Mouse (Mus musculus) E14TG2a.4 (cell line): ENCODE measurements around the gene Cspg5.

Experiments
- H3K27me3 ChIP-seq: 2 replicates; pipeline ENCODE4 v1.6.1; 2014; ENCODE audit warnings: low read length, control low read depth; ENCODE audit not compliant: insufficient read depth
- H3K36me3 ChIP-seq: 2 replicates; pipeline ENCODE4 v1.6.1; 2014; ENCODE audit warnings: low read length, control low read depth; ENCODE audit not compliant: insufficient read depth
- H3K4me1 ChIP-seq: replicated peaks from 2 replicates; pipeline ENCODE4 v1.6.1; 2014; ENCODE audit warnings: low read depth, low read length, control low read depth
- H3K4me3 ChIP-seq: replicated peaks from 2 replicates; pipeline ENCODE4 v1.5.1; 2014; ENCODE audit warnings: mild to moderate bottlenecking, low read length
- H3K9me3 ChIP-seq: 2 replicates; pipeline ENCODE4 v1.6.1; 2014; ENCODE audit warnings: low read length, control low read depth
- CTCF ChIP-seq: conservative IDR thresholded peaks from 2 replicates; pipeline ENCODE4 v1.5.1; 2014; ENCODE audit warnings: low read length
- NANOG ChIP-seq: IDR thresholded peaks from 2 replicates; pipeline ENCODE4 v1.6.1; 2014; ENCODE audit warnings: borderline replicate concordance, low read length, mixed read lengths
- POU5F1 ChIP-seq: IDR thresholded peaks from 2 replicates; pipeline ENCODE4 v1.6.1; 2014; ENCODE audit warnings: low read length, borderline replicate concordance

Gene Cspg5

GRCm38 (mm10) chr9:110246321-110246640, 2.7 kb downstream of the Cspg5 start:
- H3K4me3 ChIP-seq: peak overlapping the region; percentile 88
- H3K27me3 ChIP-seq: peaks cover 11% of the 10 kb centered on the region
- TF ChIP-seq POU5F1: no peak
- no peak for TF ChIP-seq NANOG
- no peak for TF ChIP-seq CTCF

DNA sequence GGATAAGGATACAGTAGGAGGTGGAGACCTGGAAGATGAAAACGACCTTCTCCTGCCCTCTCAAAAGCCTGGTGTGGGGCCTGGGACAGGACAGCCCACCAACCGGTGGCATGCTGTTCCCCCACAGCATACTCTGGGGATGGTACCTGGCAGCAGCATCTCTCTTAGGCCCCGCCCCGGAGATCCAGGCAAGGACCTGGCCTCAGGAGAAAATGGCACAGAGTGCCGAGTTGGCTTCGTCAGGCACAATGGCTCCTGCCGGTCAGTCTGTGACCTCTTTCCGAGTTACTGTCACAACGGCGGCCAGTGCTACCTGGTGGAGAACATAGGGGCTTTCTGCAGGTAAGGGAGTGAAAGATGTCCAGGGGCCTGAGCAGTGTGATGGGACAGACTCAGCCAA, 3.5 kb downstream of the Cspg5 start:
- peaks cover 11% of the 10 kb centered on the region for H3K27me3 ChIP-seq
- H3K9me3 ChIP-seq: peaks cover 6% of the 10 kb centered on the region; the same call in 1 of the 2 replicates
- peaks cover 75% of the 10 kb centered on the region for H3K4me1 ChIP-seq
- TF ChIP-seq CTCF: no peak
- no peak for TF ChIP-seq POU5F1
- H3K36me3 ChIP-seq: peaks cover 13% of the 10 kb centered on the region
- peak overlapping the region; percentile 88 for H3K4me3 ChIP-seq

More at GRCm38 (mm10) chr9:110246321-110246640, 2.7 kb downstream of the Cspg5 start:
- H3K36me3 ChIP-seq: peaks cover 14% of the 10 kb centered on the region
- H3K9me3 ChIP-seq: no peaks in the 10 kb centered on the region; the same call in 1 of the 2 replicates
- peaks cover 71% of the 10 kb centered on the region for H3K4me1 ChIP-seq

DNA sequence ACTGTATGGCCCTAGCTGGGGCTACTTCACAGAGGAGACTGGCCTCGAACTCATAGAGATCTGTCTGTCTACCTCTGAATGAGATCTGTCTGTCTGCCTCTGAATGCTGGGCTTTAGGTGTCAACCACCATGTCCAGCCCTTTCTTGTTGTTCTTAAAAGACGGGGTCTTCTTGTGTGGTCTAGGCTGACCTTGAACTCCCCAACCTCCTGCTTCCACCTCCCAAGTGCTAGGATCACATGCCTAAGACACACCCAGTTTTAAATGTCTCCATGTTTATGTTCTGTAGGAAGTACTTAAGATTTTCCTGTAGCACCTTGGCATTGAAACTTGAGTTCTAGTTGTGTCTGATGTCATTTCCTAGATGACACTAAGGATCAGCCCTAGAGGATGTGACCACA, 5.3 kb downstream of the Cspg5 start:
- peaks cover 7% of the 10 kb centered on the region for H3K36me3 ChIP-seq
- H3K4me3 ChIP-seq: peak overlapping the region; percentile 54; the same call in 1 of the 2 replicates
- peaks cover 11% of the 10 kb centered on the region for H3K27me3 ChIP-seq
- peaks cover 67% of the 10 kb centered on the region for H3K4me1 ChIP-seq
- peaks cover 6% of the 10 kb centered on the region; the same call in 1 of the 2 replicates for H3K9me3 ChIP-seq
- no peak for TF ChIP-seq POU5F1
- TF ChIP-seq NANOG: no peak
- TF ChIP-seq CTCF: no peak

DNA sequence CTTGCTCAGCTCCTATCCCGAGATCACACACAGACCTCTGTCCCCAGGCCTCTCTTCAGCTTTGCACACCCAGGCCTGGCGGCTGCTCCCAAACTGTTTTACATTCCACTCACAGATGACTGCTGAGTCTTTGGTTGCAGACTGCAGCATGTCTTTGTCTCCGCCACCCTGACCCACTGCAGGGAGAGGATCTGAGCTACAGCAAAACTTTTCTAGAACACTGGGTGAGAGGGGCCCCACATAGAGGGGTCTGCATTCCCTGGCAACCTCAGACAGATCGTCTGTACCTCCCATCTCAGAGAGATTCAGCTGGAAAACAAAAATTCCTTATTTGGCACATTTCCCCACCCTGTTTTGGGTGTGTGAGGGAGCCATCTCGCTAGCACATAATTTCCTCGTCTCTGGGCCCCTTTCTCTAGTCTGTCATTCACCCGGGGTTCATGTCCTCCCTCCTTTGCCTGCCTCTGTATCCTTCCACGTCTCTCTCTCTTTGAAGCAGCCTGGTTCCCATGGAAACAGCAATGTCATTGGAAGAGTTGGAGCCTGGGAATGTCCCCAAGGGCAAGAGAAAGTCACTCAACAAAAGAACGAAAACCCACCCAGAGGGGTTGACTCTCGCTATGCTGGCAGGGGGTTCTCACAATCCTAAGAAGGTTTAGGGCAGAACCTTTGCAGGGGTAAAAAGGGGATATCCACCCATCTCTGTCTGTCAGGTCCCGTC, 6.4 kb downstream of the Cspg5 start:
- no peaks in the 10 kb centered on the region; the same call in 1 of the 2 replicates for H3K27me3 ChIP-seq
- TF ChIP-seq NANOG: peak; percentile 66; the same call in 1 of the 2 replicates
- no peak for TF ChIP-seq CTCF

DNA sequence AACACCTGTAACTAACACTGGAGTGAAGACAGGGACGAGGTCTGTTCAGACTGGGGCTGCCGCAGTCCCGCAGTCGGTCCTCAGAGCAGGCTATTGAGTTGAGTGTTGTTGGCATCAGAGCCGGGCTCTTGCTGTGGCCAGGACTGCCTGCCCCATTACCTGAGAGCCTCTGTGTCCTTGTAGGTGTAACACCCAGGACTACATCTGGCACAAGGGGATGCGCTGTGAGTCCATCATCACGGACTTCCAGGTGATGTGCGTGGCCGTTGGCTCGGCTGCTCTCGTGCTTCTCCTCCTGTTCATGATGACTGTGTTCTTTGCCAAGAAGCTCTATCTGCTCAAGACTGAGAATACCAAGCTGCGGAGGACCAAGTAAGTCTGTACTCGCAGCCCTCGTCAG, 7.2 kb downstream of the Cspg5 start:
- TF ChIP-seq CTCF (no peak), POU5F1 (no peak), NANOG (no peak)
- H3K36me3 ChIP-seq: peaks cover 16% of the 10 kb centered on the region

More for the DNA sequence above, 6.4 kb downstream of the Cspg5 start:
- Histone ChIP-seq H3K36me3 (peaks cover 8% of the 10 kb centered on the region), H3K4me1 (peaks cover 58% of the 10 kb centered on the region), H3K9me3 (peaks cover 8% of the 10 kb centered on the region), H3K4me3 (peak overlapping the region; percentile 54)

DNA sequence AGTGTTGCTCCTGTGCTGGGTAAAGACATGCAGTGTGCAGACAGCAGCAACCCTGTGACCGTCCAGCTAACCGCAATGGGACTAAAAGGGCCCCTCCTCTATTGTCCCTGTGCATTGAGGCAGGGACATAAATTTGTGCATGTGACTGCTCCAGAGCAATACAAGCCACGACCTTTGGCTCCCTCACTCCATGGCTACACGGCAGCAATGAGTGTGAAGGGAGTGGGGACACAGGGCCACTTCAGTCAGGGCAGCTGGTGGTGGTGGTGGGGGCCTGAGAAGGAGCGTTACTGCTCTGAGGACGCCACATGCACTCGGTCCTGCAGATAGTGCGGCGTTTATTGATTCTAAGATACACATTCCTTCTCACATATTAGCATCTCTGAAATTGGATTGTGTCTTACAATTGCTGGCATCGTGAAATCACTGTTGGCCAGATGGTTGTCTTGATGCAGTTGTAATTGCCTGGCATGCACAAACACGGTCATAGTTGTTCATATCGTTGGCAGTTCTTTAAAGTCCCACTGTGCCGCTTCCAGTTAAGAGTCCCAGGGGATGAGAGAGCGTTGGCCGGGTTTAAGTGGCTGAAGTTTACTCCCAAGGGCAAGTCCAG, 11.9 kb downstream of the Cspg5 start:
- no peak for TF ChIP-seq POU5F1
- no peak for TF ChIP-seq CTCF
- no peak for TF ChIP-seq NANOG
- Histone ChIP-seq H3K4me3 (no peak overlapping the region), H3K9me3 (peaks cover 18% of the 10 kb centered on the region), H3K27me3 (no peaks in the 10 kb centered on the region), H3K4me1 (peaks cover 29% of the 10 kb centered on the region), H3K36me3 (peaks cover 26% of the 10 kb centered on the region)

More for the DNA sequence above, 7.2 kb downstream of the Cspg5 start:
- Histone ChIP-seq H3K4me1 (peaks cover 58% of the 10 kb centered on the region), H3K9me3 (peaks cover 16% of the 10 kb centered on the region), H3K4me3 (peak overlapping the region; percentile 54), H3K27me3 (no peaks in the 10 kb centered on the region)

DNA sequence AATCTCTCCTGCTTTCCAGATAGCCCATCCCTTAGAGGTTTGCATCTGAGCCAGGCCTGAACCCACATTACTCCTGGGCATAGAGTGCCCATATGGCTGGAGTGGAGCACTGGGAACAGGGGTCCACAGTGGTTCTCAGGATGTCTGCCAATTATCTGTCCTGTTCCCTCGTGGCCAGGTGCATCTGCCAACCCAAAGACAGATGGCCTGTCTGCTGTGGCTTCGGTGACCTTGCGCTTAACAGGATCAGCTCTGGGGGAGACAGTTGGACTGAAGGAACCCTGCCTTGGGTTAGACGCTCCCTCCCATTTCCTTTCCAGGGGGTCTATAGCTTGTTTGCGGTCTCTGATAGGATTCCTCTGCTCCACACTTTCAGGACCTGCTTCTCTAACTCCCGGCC, 15.1 kb downstream of the Cspg5 start:
- H3K4me3 ChIP-seq: no peak overlapping the region
- peaks cover 12% of the 10 kb centered on the region for H3K9me3 ChIP-seq
- H3K27me3 ChIP-seq: no peaks in the 10 kb centered on the region
- H3K36me3 ChIP-seq: peaks cover 22% of the 10 kb centered on the region
- no peak for TF ChIP-seq CTCF
- no peak for TF ChIP-seq POU5F1
- no peak for TF ChIP-seq NANOG
- peaks cover 31% of the 10 kb centered on the region for H3K4me1 ChIP-seq

GRCm38 (mm10) chr9:110259118-110259517, 15.5 kb downstream of the Cspg5 start:
- H3K4me3 ChIP-seq: no peak overlapping the region
- peaks cover 22% of the 10 kb centered on the region for H3K36me3 ChIP-seq
- TF ChIP-seq NANOG: no peak
- TF ChIP-seq POU5F1: no peak
- peaks cover 12% of the 10 kb centered on the region for H3K9me3 ChIP-seq
- H3K27me3 ChIP-seq: no peaks in the 10 kb centered on the region
- H3K4me1 ChIP-seq: peaks cover 31% of the 10 kb centered on the region
